Mouse (Mus musculus) limb, embryonic 11.5 days (tissue): ENCODE results near the gene Per2. TPM values are rescaled to one million over a fixed set of nuclear protein-coding genes. Genes with fewer than 3 reads are reported as not detected.
"Not testable (repeated sequence)": the region's sequence is repeated elsewhere in the genome, so short reads cannot be mapped to it uniquely, and the experiment has no call there.

Experiments
- ATAC-seq: fragments of 200-750 bp; cut with Nextera tagmentation; 2 replicates; pipeline ENCODE4 v1.8.0; 2017; ENCODE audit warnings: low read depth; ENCODE audit not compliant: insufficient number of reproducible peaks, low FRiP score, low TSS enrichment
- DNase-seq: peaks from one replicate; pipeline ENCODE4 v3.0.0-alpha.2; 2015; ENCODE audit warnings: low spot score
- H3K27ac ChIP-seq: fragments of 300-500 bp; sonication (generic); replicated peaks from 2 replicates; pipeline ENCODE4 v1.5.1; 2014; ENCODE audit warnings: low read depth, mild to moderate bottlenecking, low read length
- H3K27me3 ChIP-seq: fragments of 300-500 bp; sonication (generic); 2 replicates; pipeline ENCODE4 v1.6.1; 2014; ENCODE audit warnings: mild to moderate bottlenecking, low read length, mixed read lengths; ENCODE audit not compliant: control insufficient read depth, insufficient read depth
- H3K36me3 ChIP-seq: fragments of 300-500 bp; sonication (generic); 2 replicates; pipeline ENCODE4 v1.6.1; 2014; ENCODE audit warnings: mild to moderate bottlenecking, low read length, moderate library complexity, mixed read lengths; ENCODE audit not compliant: control insufficient read depth, insufficient read depth
- H3K4me1 ChIP-seq: fragments of 300-500 bp; sonication (generic); 2 replicates; pipeline ENCODE4 v1.6.1; 2014; ENCODE audit warnings: low read length, mixed read lengths; ENCODE audit not compliant: control insufficient read depth, insufficient read depth
- H3K4me2 ChIP-seq: fragments of 300-500 bp; sonication (generic); 2 replicates; pipeline ENCODE4 v1.6.1; 2014; ENCODE audit warnings: low read depth, mild to moderate bottlenecking, moderate library complexity; ENCODE audit not compliant: severe bottlenecking
- H3K4me3 ChIP-seq: fragments of 300-500 bp; sonication (generic); 2 replicates; pipeline ENCODE4 v1.5.1; 2014; ENCODE audit warnings: low read depth, low read length
- H3K9ac ChIP-seq: fragments of 300-500 bp; sonication (generic); 2 replicates; pipeline ENCODE4 v1.6.1; 2014; ENCODE audit warnings: mild to moderate bottlenecking, low read length
- H3K9me3 ChIP-seq: fragments of 300-500 bp; sonication (generic); 2 replicates; pipeline ENCODE4 v1.6.1; 2016; ENCODE audit warnings: low read length; ENCODE audit not compliant: control insufficient read depth
- WGBS: fragments of 180-500 bp; shearing (Covaris S2); extraction: QIAGEN DNeasy Blood & Tissue Kit; methylation state at CpG from one replicate; pipeline ENCODE4 v1.1.7; 2014; 5-methylcytosine and 5-hydroxymethylcytosine counted together
- polyA plus RNA-seq: library from polyadenylated mRNA; unstranded; fragments of >200 nt; fragmentation: Nextera tagmentation; extraction: Ambion mirVana; gene quantifications from 2 replicates; pipeline ENCODE4 v1.2.1, GENCODE M21; 2014

Gene Per2
- polyA plus RNA-seq, 1 experiment from 2014 or later, result 1.4 TPM

- Histone ChIP-seq H3K4me2 (no peak overlapping the region), H3K4me1 (no peaks in the 10 kb centered on the region), H3K9me3 (no peaks in the 10 kb centered on the region), H3K4me3 (no peak overlapping the region), H3K27me3 (no peaks in the 10 kb centered on the region), H3K27ac (no peak overlapping the region), H3K9ac (no peak overlapping the region), H3K36me3 (no peaks in the 10 kb centered on the region)
- DNase-seq (no peak), ATAC-seq (no peak)
- WGBS, result 72% methylated on average over 3 of the region's 3 CpGs
Measured at GRCm38 (mm10) chr1:91486165-91486564, 27.0 kb upstream of the Per2 start.

GRCm38 (mm10) chr1:91485422-91485821 lies 26.3 kb upstream of the Per2 start:
- Histone ChIP-seq H3K27ac (no peak overlapping the region), H3K9ac (no peak overlapping the region), H3K4me3 (no peak overlapping the region), H3K9me3 (no peaks in the 10 kb centered on the region), H3K4me2 (no peak overlapping the region), H3K4me1 (no peaks in the 10 kb centered on the region), H3K36me3 (no peaks in the 10 kb centered on the region), H3K27me3 (no peaks in the 10 kb centered on the region)
- DNase-seq, result no peak
- 78% methylated on average over 3 of the region's 3 CpGs for WGBS
- ATAC-seq, result no peak

GRCm38 (mm10) chr1:91484011-91484346 lies 24.9 kb upstream of the Per2 start:
- WGBS, result 82% methylated on average over 5 of the region's 5 CpGs
- no peak overlapping the region for H3K9ac ChIP-seq
- H3K4me3 ChIP-seq, result no peak overlapping the region
- ATAC-seq (no peak), DNase-seq (no peak)
- no peaks in the 10 kb centered on the region for H3K4me1 ChIP-seq
- no peaks in the 10 kb centered on the region for H3K27me3 ChIP-seq
- no peak overlapping the region for H3K4me2 ChIP-seq
- H3K27ac ChIP-seq, result no peak overlapping the region
- no peaks in the 10 kb centered on the region for H3K36me3 ChIP-seq
- no peaks in the 10 kb centered on the region for H3K9me3 ChIP-seq

GRCm38 (mm10) chr1:91483304-91484010 lies 24.3 kb upstream of the Per2 start:
- Histone ChIP-seq H3K9ac (no peak overlapping the region), H3K4me3 (no peak overlapping the region), H3K4me2 (no peak overlapping the region), H3K27ac (no peak overlapping the region), H3K27me3 (no peaks in the 10 kb centered on the region), H3K4me1 (no peaks in the 10 kb centered on the region), H3K9me3 (0 out of 2 replicates have a peak, but pooled peaks cover under 1% of the 10 kb centered on the region), H3K36me3 (no peaks in the 10 kb centered on the region)
- 41% methylated on average over 10 of the region's 10 CpGs for WGBS
- ATAC-seq, result peak; percentile 47; the same call in 1 of the 2 replicates
- DNase-seq, result peak; percentile 84

GRCm38 (mm10) chr1:91482616-91483211 lies 23.6 kb upstream of the Per2 start:
- Histone ChIP-seq H3K4me2 (no peak overlapping the region), H3K36me3 (no peaks in the 10 kb centered on the region), H3K9ac (no peak overlapping the region), H3K27ac (no peak overlapping the region), H3K27me3 (no peaks in the 10 kb centered on the region), H3K9me3 (0 out of 2 replicates have a peak, but pooled peaks cover 3% of the 10 kb centered on the region), H3K4me3 (no peak overlapping the region), H3K4me1 (no peaks in the 10 kb centered on the region)
- ATAC-seq (no peak), DNase-seq (no peak)
- WGBS, result 83% methylated on average over 7 of the region's 7 CpGs

GRCm38 (mm10) chr1:91478958-91479357 lies 19.8 kb upstream of the Per2 start:
- Histone ChIP-seq H3K9ac (no peak overlapping the region), H3K4me1 (no peaks in the 10 kb centered on the region), H3K36me3 (no peaks in the 10 kb centered on the region), H3K27ac (no peak overlapping the region), H3K4me3 (no peak overlapping the region), H3K9me3 (0 out of 2 replicates have a peak, but pooled peaks cover 3% of the 10 kb centered on the region), H3K4me2 (no peak overlapping the region), H3K27me3 (no peaks in the 10 kb centered on the region)
- no peak for DNase-seq
- ATAC-seq, result no peak
- 90% methylated on average over 1 of the region's 1 CpGs for WGBS

- WGBS, result 92% methylated on average over 9 of the region's 13 CpGs
- H3K36me3 ChIP-seq, H3K9ac ChIP-seq, H3K27ac ChIP-seq, H3K4me3 ChIP-seq, H3K27me3 ChIP-seq, ATAC-seq, DNase-seq, H3K4me1 ChIP-seq, H3K9me3 ChIP-seq, H3K4me2 ChIP-seq: not testable (repeated sequence)
Measured at GRCm38 (mm10) chr1:91478145-91478544, 19.0 kb upstream of the Per2 start.

- ATAC-seq, result no peak
Measured at GRCm38 (mm10) chr1:91469888-91470419, 10.8 kb upstream of the Per2 start.

More at GRCm38 (mm10) chr1:91469888-91470419, 10.8 kb upstream of the Per2 start:
- Histone ChIP-seq H3K9ac (no peak overlapping the region), H3K4me1 (no peaks in the 10 kb centered on the region), H3K9me3 (no peaks in the 10 kb centered on the region), H3K27me3 (no peaks in the 10 kb centered on the region), H3K27ac (no peak overlapping the region), H3K4me2 (no peak overlapping the region), H3K36me3 (no peaks in the 10 kb centered on the region), H3K4me3 (no peak overlapping the region)
- DNase-seq, result no peak
- WGBS, result 81% methylated on average over 4 of the region's 4 CpGs
